Mouse (Mus musculus): ENCODE results near the gene Pttg1ip. TPM values are rescaled to one million over a fixed set of nuclear protein-coding genes. Genes with fewer than 3 reads are reported as not detected.

Pttg1ip gene
- 101 and 130 TPM in 2 replicates for polyA plus RNA-seq (2012)

DNA sequence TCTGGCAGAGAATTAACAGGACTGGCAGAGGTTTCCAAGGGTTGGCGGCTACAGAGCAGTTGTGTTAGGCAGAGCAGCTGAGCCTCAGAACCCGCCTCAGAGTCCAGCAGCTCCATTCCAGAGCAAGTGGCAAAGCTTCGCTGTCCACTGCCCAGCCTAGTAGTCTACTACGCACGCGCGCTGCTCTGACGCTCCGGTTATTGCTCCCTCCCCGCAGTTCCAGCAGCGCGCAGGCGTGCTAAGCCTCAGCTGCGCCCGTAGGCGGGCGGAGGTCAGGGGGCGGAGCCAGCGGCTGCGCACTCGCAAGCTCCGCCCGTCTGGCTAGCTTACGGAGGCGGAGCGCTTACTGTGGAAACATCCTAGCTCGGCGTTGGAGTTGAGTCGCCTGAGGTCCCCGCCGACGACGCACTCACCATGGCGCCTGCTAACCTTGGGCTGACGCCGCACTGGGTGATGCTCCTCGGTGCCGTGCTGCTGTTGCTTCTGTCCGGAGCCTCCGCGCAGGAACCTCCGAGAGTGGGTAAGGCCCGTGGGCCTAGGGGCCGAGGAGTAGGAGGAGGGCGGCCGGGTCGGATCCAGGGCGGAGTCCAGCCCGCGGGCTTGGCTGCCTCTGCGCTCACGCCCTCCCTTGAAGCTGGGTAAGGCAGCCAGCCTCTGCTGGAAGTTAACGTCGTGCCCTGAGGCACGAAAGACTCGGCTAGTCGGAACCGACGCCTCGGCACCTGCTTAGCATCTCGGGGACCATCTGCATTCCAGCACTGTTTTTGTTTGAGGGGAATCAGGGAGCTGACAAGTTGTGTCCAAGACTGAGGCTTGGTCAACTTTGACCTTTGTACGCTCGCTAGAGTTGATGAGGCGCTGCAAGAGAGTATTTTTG is at the start of gene Pttg1ip:
Gene Pttg1ip, plus strand, starts transcription at position 313 of the 877 bp plus-strand sequence.
- TF ChIP-seq GATA1 (IDR thresholded peaks at IDR 0.05; ENCODE audit: low read length), result no peak

DNA sequence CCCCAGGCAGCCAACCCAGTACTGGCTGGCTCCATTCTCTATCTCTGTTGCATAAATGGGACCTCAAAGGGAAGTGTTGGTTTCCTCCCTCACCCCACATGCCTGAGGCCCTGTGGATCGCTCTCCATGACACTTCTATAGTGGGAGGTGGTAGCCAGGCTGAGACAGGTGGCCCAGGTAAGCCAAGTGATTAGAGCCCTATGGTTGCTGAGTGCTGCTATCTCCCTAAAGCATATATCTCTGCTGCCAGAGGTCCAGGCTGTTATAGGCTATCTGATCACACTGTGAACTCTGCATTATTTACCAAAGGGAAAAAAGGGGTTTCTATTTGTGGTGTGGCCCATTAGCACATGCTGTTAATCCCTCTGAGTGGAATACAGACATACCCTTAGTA is 49.5 kb upstream of the Pttg1ip start:
- no peak for TF ChIP-seq GATA1 (IDR thresholded peaks at IDR 0.05; ENCODE audit: low read length)

DNA sequence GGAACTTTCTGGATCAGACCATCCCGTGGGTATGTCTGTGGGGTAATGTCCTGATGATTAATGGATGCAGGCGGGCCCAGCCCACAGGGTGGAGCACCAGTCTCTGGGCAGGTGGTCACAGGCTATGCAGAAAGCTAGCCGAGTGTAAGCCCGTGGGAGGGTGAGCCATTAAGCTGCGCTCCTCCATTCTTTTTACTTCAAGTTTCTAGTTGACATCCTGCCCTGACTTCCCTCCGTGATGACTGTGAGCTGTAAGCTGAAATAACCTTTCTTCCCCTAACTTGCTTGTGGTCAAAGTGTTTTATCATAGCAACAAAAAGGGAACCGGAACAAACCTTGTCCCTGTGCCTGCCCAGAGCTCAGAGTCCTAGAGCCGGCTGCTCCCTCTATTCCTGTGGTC is 44.8 kb upstream of the Pttg1ip start:
- TF ChIP-seq GATA1 (IDR thresholded peaks at IDR 0.05; ENCODE audit: low read length), result no peak

- no peak for TF ChIP-seq GATA1 (IDR thresholded peaks at IDR 0.05; ENCODE audit: low read length)
Measured at GRCm38 (mm10) chr10:77537215-77538209, 44.0 kb upstream of the Pttg1ip start.

DNA sequence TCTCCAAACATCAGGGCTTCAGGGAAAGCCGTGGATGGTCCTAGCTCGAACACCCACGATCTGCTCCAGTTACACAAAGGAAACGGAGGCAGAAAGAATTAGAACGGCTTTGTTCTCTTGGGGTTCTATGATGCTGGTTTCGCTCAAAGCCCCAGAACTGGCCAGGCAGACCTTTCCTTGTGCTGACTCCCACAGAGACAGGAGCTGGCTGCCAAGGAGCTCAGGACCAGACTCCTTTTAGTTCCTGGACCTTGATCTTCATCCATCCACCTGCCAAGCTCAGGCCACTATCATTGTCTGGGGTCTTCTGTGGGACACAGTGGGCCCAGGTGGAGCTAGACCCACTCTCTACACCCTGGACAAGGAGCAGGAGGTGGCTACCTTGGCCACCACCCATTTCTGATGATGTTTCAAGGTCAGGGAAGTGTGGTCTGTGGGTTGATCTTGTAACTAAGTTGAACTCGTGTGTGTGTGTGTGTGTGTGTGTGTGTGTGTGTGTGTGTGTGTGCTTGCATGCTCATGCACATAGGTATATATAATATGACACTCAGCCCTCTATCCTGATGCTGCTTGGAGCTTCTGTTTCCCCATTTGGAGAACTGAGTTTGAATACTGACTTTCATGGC is 42.1 kb upstream of the Pttg1ip start:
- no peak for TF ChIP-seq GATA1 (IDR thresholded peaks at IDR 0.05; ENCODE audit: low read length)

- TF ChIP-seq GATA1 (IDR thresholded peaks at IDR 0.05; ENCODE audit: low read length), result no peak
Measured at GRCm38 (mm10) chr10:77540576-77541102, 40.9 kb upstream of the Pttg1ip start.

GRCm38 (mm10) chr10:77541864-77542666 is 39.5 kb upstream of the Pttg1ip start:
- TF ChIP-seq GATA1 (IDR thresholded peaks at IDR 0.05; ENCODE audit: low read length), result no peak

- no peak for TF ChIP-seq GATA1 (IDR thresholded peaks at IDR 0.05; ENCODE audit: low read length)
Measured at GRCm38 (mm10) chr10:77543226-77543625, 38.3 kb upstream of the Pttg1ip start.

- no peak for TF ChIP-seq GATA1 (IDR thresholded peaks at IDR 0.05; ENCODE audit: low read length)
Measured at GRCm38 (mm10) chr10:77544916-77545315, 36.6 kb upstream of the Pttg1ip start.

- TF ChIP-seq GATA1 (IDR thresholded peaks at IDR 0.05; ENCODE audit: low read length), result no peak
Measured at GRCm38 (mm10) chr10:77548576-77548975, 32.9 kb upstream of the Pttg1ip start.

GRCm38 (mm10) chr10:77550874-77551273 is 30.6 kb upstream of the Pttg1ip start:
- no peak for TF ChIP-seq GATA1 (IDR thresholded peaks at IDR 0.05; ENCODE audit: low read length)

DNA sequence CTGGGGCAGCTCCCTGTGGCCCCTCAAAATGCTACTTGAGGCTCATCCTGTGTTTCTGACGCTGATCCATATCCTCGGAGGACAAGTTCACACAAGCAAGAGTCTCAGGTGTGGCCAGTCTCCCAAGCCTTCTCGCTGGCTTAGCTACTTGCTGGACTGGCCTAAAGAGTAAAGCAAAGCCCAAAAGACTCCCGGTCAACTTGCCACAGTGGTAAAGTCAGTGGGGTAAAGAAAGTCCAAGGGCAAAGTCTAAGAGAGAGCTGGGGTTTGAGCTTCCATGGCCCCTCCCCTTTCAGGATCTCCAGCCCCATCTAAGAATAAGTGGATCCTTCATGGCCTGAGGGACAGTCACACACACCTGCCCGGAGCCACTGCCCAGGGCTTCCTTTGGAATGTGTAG is 29.4 kb upstream of the Pttg1ip start:
- no peak for TF ChIP-seq GATA1 (IDR thresholded peaks at IDR 0.05; ENCODE audit: low read length)

DNA sequence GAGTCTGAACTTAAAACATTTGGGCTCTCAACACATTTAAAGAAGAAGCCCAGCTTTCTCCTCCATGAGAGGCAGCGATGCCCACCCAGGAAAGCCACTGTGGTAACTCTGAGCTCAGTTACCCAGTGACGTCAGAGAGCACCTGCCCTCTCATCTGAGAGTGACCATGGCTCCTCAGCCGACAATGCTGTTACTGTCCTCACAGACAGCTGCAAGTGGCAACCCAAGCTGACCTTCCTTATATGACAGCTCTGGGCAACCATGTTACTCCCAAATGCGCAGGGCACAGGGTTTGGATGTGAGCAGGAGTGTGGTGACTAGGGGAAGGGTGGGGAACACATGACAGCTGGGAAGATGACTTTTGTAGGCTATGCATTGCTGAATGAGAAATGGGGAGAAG is 28.2 kb upstream of the Pttg1ip start:
- TF ChIP-seq GATA1 (IDR thresholded peaks at IDR 0.05; ENCODE audit: low read length), result no peak

- peak; percentile 54 for TF ChIP-seq GATA1 (IDR thresholded peaks at IDR 0.05; ENCODE audit: low read length)
Measured at GRCm38 (mm10) chr10:77554918-77555317, 26.6 kb upstream of the Pttg1ip start.

Data from G1E-ER4 (cell line).